Mouse (Mus musculus) heart, adult 11 months (tissue): ENCODE results near the gene Flrt3.

Experiments used
- DNase-seq: peaks from one replicate; pipeline ENCODE4 v3.0.0; 2022

Gene Flrt3

GRCm38 (mm10) chr2:140621730-140622337 is 49.4 kb downstream of the Flrt3 start:
- no peak for DNase-seq

DNA sequence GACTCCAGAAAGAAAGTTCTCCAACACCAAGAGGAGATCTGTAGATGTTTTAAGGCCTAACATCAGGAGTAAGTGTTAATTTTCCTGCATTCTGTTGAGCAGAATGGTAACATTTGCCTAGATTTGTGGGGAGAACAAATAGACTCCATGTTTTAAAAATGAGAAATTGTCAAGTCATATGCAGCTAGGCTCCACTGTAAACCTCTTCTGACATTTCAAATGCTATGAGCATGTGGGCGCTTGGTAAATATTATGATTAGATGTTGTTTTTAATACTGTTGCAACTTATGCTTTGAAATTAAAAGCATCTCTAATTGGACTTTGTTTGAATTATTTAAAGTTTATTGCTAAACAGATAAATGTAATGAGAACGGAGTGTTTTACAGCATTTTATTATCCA is 55.8 kb downstream of the Flrt3 start:
- no peak for DNase-seq
